Mouse (Mus musculus): Measurements from ENCODE around the gene Adamts7. TPM values are rescaled to one million over a fixed set of nuclear protein-coding genes. Genes with fewer than 3 reads are reported as not detected.

Adamts7 gene
- 0.30 and 0.63 TPM in 2 replicates for polyA plus RNA-seq (2012; ENCODE audit: low replicate concordance)

GRCm38 (mm10) chr9:90162926-90163748, at the start of gene Adamts7:
Gene Adamts7, plus strand, starts transcription at chr9:90163069.

GRCm38 (mm10) chr9:90114567-90115307, 48.1 kb upstream of the Adamts7 start, which contains the start of gene Morf4l1:
Gene Morf4l1, minus strand, starts transcription at chr9:90114774.

Other genes with a start within 250 kb of the Adamts7 start
- 13.0 and 25.8 TPM in 2 replicates for gene Ctsh, start 108.9 kb upstream of the Adamts7 start, polyA plus RNA-seq (2012; ENCODE audit: low replicate concordance)
- 24.4 and 41.6 TPM in 2 replicates for gene Morf4l1, start 48.3 kb upstream of the Adamts7 start, polyA plus RNA-seq (2012; ENCODE audit: low replicate concordance)
- 11.3 and 24.5 TPM in 2 replicates for gene Tbc1d2b, start 107.7 kb downstream of the Adamts7 start, polyA plus RNA-seq (2012; ENCODE audit: low replicate concordance)

All from leukemia stem cell, adult 10-12 weeks (primary cell).